Mouse (Mus musculus): ENCODE results near the gene Golga2.

Golga2 gene

DNA sequence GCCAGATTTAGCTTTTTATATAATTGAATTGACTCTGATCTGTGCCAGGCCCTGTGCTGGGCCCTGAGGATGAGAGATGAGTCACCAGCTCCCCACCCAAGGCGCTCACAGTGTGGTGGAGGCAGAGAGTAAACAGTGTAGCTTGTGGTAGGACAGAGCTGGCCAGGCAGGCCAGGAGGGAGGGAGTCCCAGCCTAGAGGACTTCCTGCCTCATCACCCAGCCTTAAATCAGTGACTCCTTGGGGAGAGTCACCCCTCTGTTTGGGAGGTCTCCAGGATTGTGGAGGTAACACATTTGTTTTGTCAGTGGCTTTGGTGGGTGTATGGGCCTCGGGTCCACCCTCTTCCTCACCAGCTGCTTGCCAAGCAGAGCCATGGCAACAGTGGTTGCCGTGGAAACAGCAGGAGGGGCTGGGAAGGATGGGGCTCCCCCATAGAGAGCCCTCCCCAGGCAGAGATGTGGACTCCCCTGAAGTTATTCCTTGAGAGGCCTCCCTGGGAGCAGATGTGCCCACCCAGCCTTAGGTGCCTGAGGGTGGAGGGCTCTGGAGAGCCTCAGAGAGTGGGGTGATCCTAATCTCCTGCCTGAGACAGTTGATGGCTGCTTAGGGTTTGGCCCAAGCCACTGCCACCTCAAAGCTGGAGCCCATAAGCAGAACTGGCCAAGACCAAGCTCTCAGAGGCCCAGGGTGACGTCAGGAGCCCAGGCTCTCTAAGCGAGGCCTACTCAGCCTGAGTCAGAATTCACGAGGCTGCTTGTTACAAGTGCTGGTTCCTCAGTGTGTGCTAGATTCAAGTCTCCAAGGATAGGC lies 55.6 kb downstream of the Golga2 start:
- DNase-seq (ENCODE audit: low read depth, low spot score): no peak

DNA sequence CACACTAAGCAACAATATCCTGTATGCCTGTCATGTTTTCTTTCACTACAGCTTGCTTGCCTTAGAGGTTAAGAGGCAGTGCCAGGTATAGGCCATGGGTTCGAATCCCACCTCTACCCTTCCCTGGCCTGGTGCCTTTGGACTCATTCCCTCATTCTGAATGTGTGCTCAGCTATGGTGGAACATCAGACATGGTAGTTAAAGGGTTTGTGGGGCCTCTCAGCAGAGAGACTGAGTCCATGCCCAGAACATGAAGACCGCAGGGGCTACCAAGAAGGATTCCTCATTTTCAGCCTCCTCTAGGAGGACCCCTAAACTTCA lies 56.1 kb downstream of the Golga2 start:
- no peak for DNase-seq (ENCODE audit: low read depth, low spot score)

DNA sequence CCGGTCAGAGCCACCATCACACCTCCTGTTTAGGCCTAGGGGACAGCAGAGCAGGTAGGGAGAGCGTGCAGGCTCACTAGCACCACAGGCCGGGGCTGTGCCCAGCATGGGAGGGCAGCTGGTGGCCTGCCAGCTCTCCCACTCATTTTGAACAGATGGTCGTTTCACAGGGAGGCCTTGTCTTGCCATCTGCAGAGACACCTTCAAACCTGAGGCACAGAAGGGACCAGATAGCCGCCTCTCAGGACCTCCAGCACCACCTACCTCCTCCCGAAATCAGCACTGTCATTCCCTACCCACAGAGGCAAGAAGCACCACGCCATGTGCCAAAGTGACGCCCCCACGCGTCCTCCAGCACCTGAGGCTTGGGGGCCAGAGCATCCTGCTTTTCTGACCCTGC lies 56.9 kb downstream of the Golga2 start:
- DNase-seq (ENCODE audit: low read depth, low spot score): no peak

- no peak for DNase-seq (ENCODE audit: low read depth, low spot score)
Observed at GRCm38 (mm10) chr2:32344598-32345321, 57.6 kb downstream of the Golga2 start.

- no peak for DNase-seq (ENCODE audit: low read depth, low spot score)
Observed at GRCm38 (mm10) chr2:32347019-32347418, 59.8 kb downstream of the Golga2 start.

DNA sequence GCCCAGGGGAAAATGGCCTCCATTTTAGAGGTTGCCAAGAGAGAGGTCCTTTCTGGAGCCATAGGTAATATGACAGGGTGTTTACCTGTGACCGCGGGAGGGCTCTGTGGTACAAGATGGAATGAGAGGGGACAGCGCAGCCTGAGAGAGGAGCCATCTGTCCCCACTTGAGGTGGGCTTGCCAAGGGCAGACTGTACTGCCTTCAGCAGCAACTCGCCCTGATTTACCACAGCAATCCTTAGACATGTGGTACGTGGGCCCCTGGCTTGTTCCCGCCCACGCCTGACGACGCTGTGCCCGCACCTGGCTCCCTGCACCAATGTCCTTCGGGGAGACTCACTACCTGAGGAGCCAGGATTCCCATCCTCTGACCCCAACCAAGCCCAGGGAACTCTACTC lies 61.1 kb downstream of the Golga2 start:
- no peak for DNase-seq (ENCODE audit: low read depth, low spot score)

DNA sequence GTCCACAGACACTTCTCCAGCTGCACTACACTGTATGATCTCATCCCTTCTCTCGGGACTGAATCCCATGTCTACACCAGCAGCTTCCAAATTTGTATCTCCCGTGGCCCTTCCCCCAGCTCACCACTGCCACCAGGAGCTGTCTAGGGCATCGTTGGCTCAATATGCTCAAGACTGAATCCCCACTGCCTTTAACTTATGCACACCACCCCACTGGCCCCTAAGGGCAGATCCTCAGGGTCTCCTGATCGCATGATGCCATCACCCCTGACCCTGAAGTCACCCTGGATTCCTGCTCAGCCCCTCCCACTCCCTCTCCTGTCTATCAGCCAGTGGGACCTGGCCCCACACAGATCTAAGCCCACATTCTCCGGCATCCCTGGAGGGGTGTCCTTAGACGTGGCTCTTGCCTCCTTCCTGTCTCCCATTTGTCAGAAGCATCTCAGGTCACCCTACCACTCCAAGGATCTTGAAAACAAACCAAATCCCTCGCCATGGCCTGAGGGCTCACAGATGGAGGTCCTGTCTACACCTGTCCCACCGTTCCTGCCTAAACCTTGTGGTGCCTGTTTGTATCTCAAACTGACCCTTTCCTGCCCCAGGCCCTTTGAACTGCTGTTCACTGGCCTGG lies 62.6 kb downstream of the Golga2 start:
- no peak for DNase-seq (ENCODE audit: low read depth, low spot score)

- DNase-seq (ENCODE audit: low read depth, low spot score): peak; percentile 57
Observed at GRCm38 (mm10) chr2:32350471-32351051, 63.4 kb downstream of the Golga2 start.

GRCm38 (mm10) chr2:32351471-32351961 lies 64.3 kb downstream of the Golga2 start:
- no peak for DNase-seq (ENCODE audit: low read depth, low spot score)

DNA sequence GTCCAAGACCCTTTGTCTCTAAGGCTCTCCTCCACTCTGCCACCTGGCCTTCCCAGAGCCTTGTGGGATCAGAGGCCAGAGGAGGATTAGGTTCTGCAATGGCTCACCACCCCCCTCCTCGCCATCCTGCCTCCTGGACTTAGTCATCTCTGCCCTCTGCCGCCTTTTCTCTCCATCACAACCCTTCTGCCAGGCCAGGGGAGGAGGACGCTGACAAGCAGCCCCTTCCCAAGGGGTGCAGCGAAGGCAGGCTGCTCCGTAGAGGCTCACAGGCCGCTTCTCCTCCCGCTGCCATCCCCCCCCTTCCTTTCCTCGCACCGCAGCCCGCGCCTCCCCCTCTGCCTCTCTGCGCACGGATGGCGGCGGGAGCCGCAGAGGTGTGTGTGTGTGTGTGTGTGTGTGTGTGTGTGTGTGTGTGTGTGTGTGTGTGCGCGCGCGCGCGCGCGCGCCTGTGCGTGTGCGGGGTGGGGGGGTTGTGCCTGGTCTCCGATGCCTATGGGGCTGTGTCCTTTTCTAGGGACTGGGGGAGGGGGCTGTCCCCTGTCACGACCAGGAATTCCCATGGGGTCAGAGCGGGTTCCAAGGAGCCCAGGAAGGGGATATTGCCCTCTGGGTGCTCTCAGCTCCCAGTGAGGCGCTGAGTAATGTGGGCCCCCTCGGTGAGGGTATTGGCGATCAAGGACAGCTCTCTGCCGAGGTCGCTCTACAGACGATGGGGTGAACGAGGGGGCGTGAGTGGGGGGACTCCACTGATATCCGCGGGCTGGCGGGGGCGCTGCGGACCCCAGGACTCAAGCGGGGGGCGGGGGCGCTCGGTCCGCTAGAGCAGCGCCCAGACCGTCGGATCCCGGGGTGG lies 65.2 kb downstream of the Golga2 start, which contains the start of gene Ciz1:
Gene Ciz1 (plus strand): TSS at position 177 of the 856 bp plus-strand sequence.
- DNase-seq (ENCODE audit: low read depth, low spot score): no peak

- peak; percentile 84 for DNase-seq (ENCODE audit: low read depth, low spot score)
Observed at GRCm38 (mm10) chr2:32353007-32353542, 65.9 kb downstream of the Golga2 start, which contains the start of gene Dnm1. Dnm1 (minus strand) TSS chr2:32353338.

DNA sequence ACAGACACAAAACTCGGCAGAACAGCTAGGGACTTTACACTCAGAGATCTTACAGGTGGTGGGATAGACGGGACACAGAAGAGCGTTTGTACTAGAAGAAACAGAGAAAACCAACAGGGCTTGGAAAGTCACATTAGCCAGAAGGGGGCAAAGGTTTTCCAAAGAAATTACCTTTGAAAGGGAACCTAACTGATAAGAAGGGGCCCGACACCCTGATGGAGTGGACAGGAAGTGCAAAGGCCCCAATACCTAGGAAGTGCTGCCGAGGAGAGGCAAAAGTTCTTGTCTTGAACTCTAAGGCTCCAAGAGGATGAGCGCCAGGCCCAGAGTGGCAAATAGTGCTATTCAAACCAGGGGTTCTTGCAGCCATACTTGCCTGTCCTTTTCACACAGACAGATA lies 66.7 kb downstream of the Golga2 start:
- DNase-seq (ENCODE audit: low read depth, low spot score): no peak

- DNase-seq (ENCODE audit: low read depth, low spot score): no peak
Observed at GRCm38 (mm10) chr2:32354336-32354895, 67.2 kb downstream of the Golga2 start.

- DNase-seq (ENCODE audit: low read depth, low spot score): no peak
Observed at GRCm38 (mm10) chr2:32356216-32356615, 69.0 kb downstream of the Golga2 start.

Measured in ES-CJ7 (cell line).